Mouse (Mus musculus) liver, postnatal 0 days (tissue): ENCODE data around the gene Ap2b1.

ENCODE experiments used
- CTCF ChIP-seq: sonication (generic); IDR thresholded peaks from 2 replicates; pipeline ENCODE4 v1.5.1; 2016; ENCODE audit warnings: antibody characterized with exemption, low read depth
- EP300 ChIP-seq: IDR thresholded peaks from 2 replicates; pipeline ENCODE4 v1.6.1; 2016; ENCODE audit warnings: antibody characterized with exemption, low read depth, mild to moderate bottlenecking

DNA sequence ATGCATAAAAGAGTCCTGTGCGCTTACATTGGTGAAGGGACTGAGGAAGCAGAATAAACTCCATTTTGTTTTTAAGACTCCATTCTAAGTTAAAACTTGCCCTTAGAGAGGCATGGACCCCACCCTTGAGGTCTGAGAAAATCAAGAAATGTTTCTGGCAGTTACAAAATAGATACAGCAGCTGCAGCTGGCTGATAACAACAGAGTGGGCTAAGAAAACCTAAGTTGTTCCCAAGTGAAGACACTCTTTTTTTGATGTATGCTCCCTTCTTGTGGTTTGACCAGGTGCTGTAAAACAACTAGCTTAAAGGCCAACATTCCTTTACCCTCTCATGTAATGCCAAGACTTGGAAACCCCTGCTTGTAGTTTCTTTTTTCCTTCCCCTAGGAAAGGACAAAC is 36.2 kb upstream of the Ap2b1 start:
- TF ChIP-seq CTCF, result no peak
- peak; percentile 93 for TF ChIP-seq EP300
